Mouse (Mus musculus): ENCODE measurements around the gene P2ry12. TPM values are rescaled to one million over a fixed set of nuclear protein-coding genes. Genes with fewer than 3 reads are reported as not detected.

P2ry12 gene
- not detected for polyA plus RNA-seq (2012; fragmentation: generic; extraction: Trizol)

GRCm38 (mm10) chr3:59262704-59263103 lies at the start of gene P2ry12:
Gene P2ry12, minus strand, starts transcription at chr3:59262871.
- no peaks in the 10 kb centered on the region for H3K79me2 ChIP-seq (ENCODE audit: control insufficient read depth, insufficient read depth)
- no peak within 1 kb of the TSS for H3K4me2 ChIP-seq (ENCODE audit: low read depth)
- H3K27me3 ChIP-seq (ENCODE audit: control insufficient read depth, insufficient read depth, insufficient read length) = no peaks in the 10 kb centered on the region
- H3ac ChIP-seq (ENCODE audit: control insufficient read depth, insufficient read length) = no peak within 1 kb of the TSS
- TF ChIP-seq MAX (IDR thresholded peaks at IDR 0.05; ENCODE audit: low read depth) (no peak), USF1 (IDR thresholded peaks at IDR 0.05; ENCODE audit: low read depth) (no peak), POLR2AphosphoS2 (IDR thresholded peaks at IDR 0.05; ENCODE audit: insufficient read length, low read depth) (no peak), E2F4 (IDR thresholded peaks at IDR 0.05; ENCODE audit: insufficient read depth) (no peak)
- no peak within 1 kb of the TSS for H3K4me3 ChIP-seq
- H3K36me3 ChIP-seq (ENCODE audit: control insufficient read depth, insufficient read depth) = no peaks in the 10 kb centered on the region

- TF ChIP-seq USF1 (IDR thresholded peaks at IDR 0.05; ENCODE audit: low read depth) (no peak), POLR2A (IDR thresholded peaks at IDR 0.05; ENCODE audit: insufficient read length, low read depth) (no peak), E2F4 (IDR thresholded peaks at IDR 0.05; ENCODE audit: insufficient read depth) (no peak), SRF (IDR thresholded peaks at IDR 0.05; ENCODE audit: control insufficient read depth, insufficient read length, low read depth) (no peak), TCF12 (IDR thresholded peaks at IDR 0.05; ENCODE audit: insufficient read depth, poor library complexity, severe bottlenecking) (no peak), MYOG (IDR thresholded peaks at IDR 0.05; ENCODE audit: control insufficient read depth in 1 of 3, insufficient read depth in 1 of 3, insufficient read length in 2 of 3, low read depth in 2 of 3) (no peak), MAX (IDR thresholded peaks at IDR 0.05; ENCODE audit: low read depth) (no peak), REST (IDR thresholded peaks at IDR 0.05; ENCODE audit: insufficient read depth, insufficient read length) (no peak), MYOD1 (IDR thresholded peaks at IDR 0.05; ENCODE audit: control insufficient read depth in 1 of 3, insufficient read length in 2 of 3, low read depth in 2 of 3) (no peak), POLR2AphosphoS2 (IDR thresholded peaks at IDR 0.05; ENCODE audit: insufficient read length, low read depth) (no peak), CEBPB (IDR thresholded peaks at IDR 0.05; ENCODE audit: insufficient read depth, poor library complexity, severe bottlenecking) (no peak), TCF3 (IDR thresholded peaks at IDR 0.05; ENCODE audit: insufficient read length, low read depth) (no peak)
These were observed 42.8 kb upstream of the P2ry12 start for GRCm38 (mm10) chr3:59305518-59305917.

DNA sequence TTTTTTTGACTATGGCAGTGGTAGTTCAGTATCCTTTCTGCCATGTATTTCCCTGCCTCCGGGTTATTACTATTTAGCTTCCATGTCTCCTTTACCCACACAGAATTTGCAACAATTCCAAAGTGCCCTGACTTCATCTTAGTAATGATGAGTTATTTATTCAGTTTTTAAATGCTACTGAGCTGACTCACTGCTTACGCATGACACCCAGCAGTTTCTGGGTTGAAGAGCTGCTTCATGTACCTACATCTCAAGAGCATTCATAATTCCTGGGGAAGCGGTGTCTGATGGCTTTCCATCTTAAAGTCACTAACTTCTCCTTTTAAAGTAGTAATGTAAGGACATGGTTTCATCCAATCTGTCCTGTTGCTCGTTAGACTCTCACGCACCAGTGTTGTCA lies 42.3 kb upstream of the P2ry12 start:
- Histone ChIP-seq H3K4me3 (no peak overlapping the region), H3K79me2 (ENCODE audit: control insufficient read depth, insufficient read depth) (no peaks in the 10 kb centered on the region), H3ac (ENCODE audit: control insufficient read depth, insufficient read length) (no peak overlapping the region), H3K36me3 (ENCODE audit: control insufficient read depth, insufficient read depth) (no peaks in the 10 kb centered on the region), H3K4me2 (ENCODE audit: low read depth) (no peak overlapping the region), H3K27me3 (ENCODE audit: control insufficient read depth, insufficient read depth, insufficient read length) (no peaks in the 10 kb centered on the region)
- TF ChIP-seq USF1 (IDR thresholded peaks at IDR 0.05; ENCODE audit: low read depth) (no peak), REST (IDR thresholded peaks at IDR 0.05; ENCODE audit: insufficient read depth, insufficient read length) (no peak), POLR2AphosphoS2 (IDR thresholded peaks at IDR 0.05; ENCODE audit: insufficient read length, low read depth) (no peak), MYOG (IDR thresholded peaks at IDR 0.05; ENCODE audit: control insufficient read depth in 1 of 3, insufficient read depth in 1 of 3, insufficient read length in 2 of 3, low read depth in 2 of 3) (no peak), SRF (IDR thresholded peaks at IDR 0.05; ENCODE audit: control insufficient read depth, insufficient read length, low read depth) (no peak), POLR2A (IDR thresholded peaks at IDR 0.05; ENCODE audit: insufficient read length, low read depth) (no peak), CEBPB (IDR thresholded peaks at IDR 0.05; ENCODE audit: insufficient read depth, poor library complexity, severe bottlenecking) (no peak)

More at GRCm38 (mm10) chr3:59305518-59305917, 42.8 kb upstream of the P2ry12 start:
- H3K79me2 ChIP-seq (ENCODE audit: control insufficient read depth, insufficient read depth) = no peaks in the 10 kb centered on the region
- no peaks in the 10 kb centered on the region for H3K27me3 ChIP-seq (ENCODE audit: control insufficient read depth, insufficient read depth, insufficient read length)
- H3K4me2 ChIP-seq (ENCODE audit: low read depth) = no peak overlapping the region
- H3ac ChIP-seq (ENCODE audit: control insufficient read depth, insufficient read length) = no peak overlapping the region
- no peaks in the 10 kb centered on the region for H3K36me3 ChIP-seq (ENCODE audit: control insufficient read depth, insufficient read depth)
- H3K4me3 ChIP-seq = no peak overlapping the region

- H3K27me3 ChIP-seq (ENCODE audit: control insufficient read depth, insufficient read depth, insufficient read length) = no peaks in the 10 kb centered on the region
- H3ac ChIP-seq (ENCODE audit: control insufficient read depth, insufficient read length) = no peak overlapping the region
- no peak overlapping the region for H3K4me3 ChIP-seq
- no peaks in the 10 kb centered on the region for H3K36me3 ChIP-seq (ENCODE audit: control insufficient read depth, insufficient read depth)
- H3K79me2 ChIP-seq (ENCODE audit: control insufficient read depth, insufficient read depth) = no peaks in the 10 kb centered on the region
- H3K4me2 ChIP-seq (ENCODE audit: low read depth) = no peak overlapping the region
- TF ChIP-seq POLR2AphosphoS2 (IDR thresholded peaks at IDR 0.05; ENCODE audit: insufficient read length, low read depth) = no peak
These were observed 35.0 kb upstream of the P2ry12 start for GRCm38 (mm10) chr3:59297653-59298052.

DNA sequence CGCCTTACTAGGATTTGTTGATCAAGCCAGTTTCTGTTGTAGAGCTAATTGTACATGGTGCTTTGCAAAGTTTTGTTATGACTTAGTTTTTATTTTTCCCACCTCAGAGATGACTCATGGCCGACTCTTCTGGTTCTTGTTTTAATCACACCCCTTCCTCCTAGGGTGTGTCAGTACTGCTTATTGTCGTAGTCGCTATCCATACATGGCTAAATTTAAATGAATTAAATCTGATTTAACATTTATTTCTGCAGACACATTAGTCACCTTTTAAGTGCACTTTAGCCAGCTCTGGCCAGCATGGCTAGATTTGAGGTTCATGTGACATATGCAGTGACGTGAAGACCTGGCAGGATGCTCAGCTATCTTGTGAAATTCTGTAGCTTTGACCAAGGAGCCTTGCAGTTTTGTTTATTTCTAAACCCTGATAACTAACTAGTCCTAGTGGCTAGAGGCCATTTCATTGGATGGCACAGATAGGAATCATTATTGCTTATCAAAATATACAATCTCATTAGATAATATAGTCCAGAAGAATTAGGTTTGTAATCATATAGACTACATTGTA lies 34.0 kb upstream of the P2ry12 start:
- TF ChIP-seq TCF12 (IDR thresholded peaks at IDR 0.05; ENCODE audit: insufficient read depth, poor library complexity, severe bottlenecking) = no peak
- no peak for TF ChIP-seq SRF (IDR thresholded peaks at IDR 0.05; ENCODE audit: control insufficient read depth, insufficient read length, low read depth)
- no peak for TF ChIP-seq MYOG (IDR thresholded peaks at IDR 0.05; ENCODE audit: control insufficient read depth in 1 of 3, insufficient read depth in 1 of 3, insufficient read length in 2 of 3, low read depth in 2 of 3)
- TF ChIP-seq USF1 (IDR thresholded peaks at IDR 0.05; ENCODE audit: low read depth) = no peak
- peak; percentile 52; the same call in 1 of the 2 replicates for TF ChIP-seq CEBPB (IDR thresholded peaks at IDR 0.05; ENCODE audit: insufficient read depth, poor library complexity, severe bottlenecking)
- TF ChIP-seq REST (IDR thresholded peaks at IDR 0.05; ENCODE audit: insufficient read depth, insufficient read length) = no peak
- no peak overlapping the region for H3K4me3 ChIP-seq
- no peaks in the 10 kb centered on the region for H3K36me3 ChIP-seq (ENCODE audit: control insufficient read depth, insufficient read depth)
- H3ac ChIP-seq (ENCODE audit: control insufficient read depth, insufficient read length) = no peak overlapping the region
- H3K79me2 ChIP-seq (ENCODE audit: control insufficient read depth, insufficient read depth) = no peaks in the 10 kb centered on the region
- no peaks in the 10 kb centered on the region for H3K27me3 ChIP-seq (ENCODE audit: control insufficient read depth, insufficient read depth, insufficient read length)
- H3K4me2 ChIP-seq (ENCODE audit: low read depth) = peak overlapping the region; percentile 65
